Mouse (Mus musculus): ENCODE results near the gene Khnyn. TPM values are rescaled to one million over a fixed set of nuclear protein-coding genes. Genes with fewer than 3 reads are reported as not detected.

Gene Khnyn
- polyA plus RNA-seq, 1 experiment from 2014 or later = 6.1 TPM

DNA sequence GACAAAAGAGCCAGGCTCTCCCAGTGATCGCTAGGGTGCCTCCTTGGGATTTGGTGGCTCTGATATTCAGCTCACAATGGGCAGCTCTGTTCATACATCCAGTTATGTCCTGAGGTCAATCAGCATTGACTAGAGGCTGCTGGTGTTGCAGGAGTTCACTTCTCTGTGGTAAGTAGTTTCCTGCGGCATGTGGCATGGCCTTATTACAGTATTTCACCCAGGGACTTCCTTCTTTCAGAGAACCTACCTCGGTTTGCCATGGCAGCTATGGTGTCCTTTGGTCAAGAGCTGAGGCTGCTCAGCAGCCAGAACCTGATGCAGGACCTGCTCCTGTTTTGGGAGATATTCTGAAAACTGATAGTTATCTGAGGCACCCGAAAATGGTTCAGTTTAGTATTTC is 42.1 kb downstream of the Khnyn start:
- Histone ChIP-seq H3K9ac (ENCODE audit: low read length) (no peak overlapping the region), H3K27me3 (ENCODE audit: control insufficient read depth, insufficient read depth, low read length) (no peaks in the 10 kb centered on the region), H3K4me1 (ENCODE audit: control insufficient read depth in 2 of 2, insufficient read depth in 2 of 2, low read length in 2 of 2) (peaks cover 3 to 6% of the 10 kb centered on the region in 2 experiments; a peak in 2 of 4 replicates), H3K36me3 (ENCODE audit: control insufficient read depth, insufficient read depth, low read length) (no peaks in the 10 kb centered on the region), H3K4me3 (ENCODE audit: control insufficient read depth in 1 of 2, insufficient read depth in 1 of 2, low read depth in 1 of 2, low read length in 2 of 2) (no peak overlapping the region), H3K4me2 (ENCODE audit: low read length) (no peak overlapping the region), H3K9me3 (ENCODE audit: control insufficient read depth, low read length) (no peaks in the 10 kb centered on the region), H3K27ac (replicated peaks in 1 of 2; ENCODE audit: control insufficient read depth in 1 of 2, insufficient read depth in 1 of 2, low read depth in 2 of 2, low read length in 2 of 2) (no peak overlapping the region)
- ATAC-seq (ENCODE audit: insufficient number of reproducible peaks, insufficient read depth, low FRiP score, low read depth) = no peak
- WGBS = 84% methylated on average over 4 of the region's 4 CpGs

DNA sequence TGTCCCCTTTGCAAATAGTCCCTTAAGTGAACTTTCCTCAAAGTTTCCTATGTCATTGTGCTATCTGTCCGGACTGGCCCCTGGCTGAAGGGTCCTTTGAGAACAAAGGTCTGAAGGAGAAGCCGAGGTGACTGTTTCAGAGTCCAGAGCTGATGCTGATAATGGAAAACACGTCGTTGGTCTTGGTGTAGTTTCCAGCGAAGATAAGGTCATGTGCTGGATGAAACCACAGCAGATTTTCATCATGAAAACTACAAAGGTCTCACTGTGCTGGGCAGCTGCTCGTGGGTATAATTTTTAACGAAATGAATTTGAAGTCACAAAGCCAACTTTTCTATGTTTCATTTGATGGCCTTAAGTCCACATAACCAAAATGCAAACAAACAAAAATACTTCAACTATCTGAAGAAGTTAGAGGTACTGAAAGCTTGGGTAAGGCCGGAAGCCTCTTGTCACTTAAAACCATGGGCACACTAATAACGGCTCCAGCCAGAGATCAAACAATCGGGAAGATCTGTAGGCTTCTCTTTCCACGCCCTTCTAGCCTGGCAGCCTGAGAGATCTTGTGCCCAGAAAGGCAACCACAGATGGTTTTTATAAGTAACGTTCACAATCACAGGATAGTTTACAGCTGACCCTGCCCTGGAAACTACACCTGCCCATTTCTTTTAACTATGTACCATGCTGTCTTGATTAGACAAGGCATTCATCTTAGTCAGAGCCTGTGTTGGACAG is 44.7 kb downstream of the Khnyn start:
- H3K4me2 ChIP-seq (ENCODE audit: low read length) = no peak overlapping the region
- no peak overlapping the region for H3K4me3 ChIP-seq (ENCODE audit: control insufficient read depth in 1 of 2, insufficient read depth in 1 of 2, low read depth in 1 of 2, low read length in 2 of 2)
- no peaks in the 10 kb centered on the region for H3K9me3 ChIP-seq (ENCODE audit: control insufficient read depth, low read length)
- H3K27ac ChIP-seq (replicated peaks in 1 of 2; ENCODE audit: control insufficient read depth in 1 of 2, insufficient read depth in 1 of 2, low read depth in 2 of 2, low read length in 2 of 2) = no peak overlapping the region
- no peaks in the 10 kb centered on the region for H3K27me3 ChIP-seq (ENCODE audit: control insufficient read depth, insufficient read depth, low read length)
- no peak overlapping the region for H3K9ac ChIP-seq (ENCODE audit: low read length)
- ATAC-seq (ENCODE audit: insufficient number of reproducible peaks, insufficient read depth, low FRiP score, low read depth) = no peak
- 49% methylated on average over 12 of the region's 12 CpGs for WGBS
- H3K4me1 ChIP-seq (ENCODE audit: control insufficient read depth in 2 of 2, insufficient read depth in 2 of 2, low read length in 2 of 2) = peaks cover 0 to 3% of the 10 kb centered on the region in 2 experiments; a peak in 1 of 4 replicates
- no peaks in the 10 kb centered on the region for H3K36me3 ChIP-seq (ENCODE audit: control insufficient read depth, insufficient read depth, low read length)

DNA sequence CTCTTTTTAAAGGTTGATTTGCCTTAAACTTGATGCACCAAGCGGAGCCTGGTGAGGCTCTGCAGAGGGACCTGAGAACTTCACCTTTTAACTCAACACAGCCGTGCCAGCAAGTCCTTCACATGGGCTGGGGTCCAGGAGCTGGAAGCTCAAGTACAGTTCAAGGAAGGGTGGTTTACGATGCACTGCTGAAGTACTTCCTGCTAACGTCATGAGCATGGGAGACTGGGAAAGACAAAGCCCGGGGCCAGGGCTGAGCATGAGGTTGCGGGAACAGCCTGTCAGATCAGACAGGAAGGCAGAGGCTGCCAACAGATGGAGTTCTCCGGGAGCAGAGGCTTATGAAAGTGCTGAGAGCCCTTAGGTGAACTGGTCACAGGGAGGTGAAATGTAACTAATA is 48.8 kb downstream of the Khnyn start:
- no peak overlapping the region for H3K9ac ChIP-seq (ENCODE audit: low read length)
- peak; percentile 61 for ATAC-seq (ENCODE audit: insufficient number of reproducible peaks, insufficient read depth, low FRiP score, low read depth)
- whole genome bisulfite sequencing = 21% methylated on average over 7 of the region's 7 CpGs
- H3K4me2 ChIP-seq (ENCODE audit: low read length) = 0 out of 2 replicates have a peak overlapping the region, but pooled peaks have one; percentile 21
- no peak overlapping the region for H3K4me3 ChIP-seq (ENCODE audit: control insufficient read depth in 1 of 2, insufficient read depth in 1 of 2, low read depth in 1 of 2, low read length in 2 of 2)
- H3K27ac ChIP-seq (replicated peaks in 1 of 2; ENCODE audit: control insufficient read depth in 1 of 2, insufficient read depth in 1 of 2, low read depth in 2 of 2, low read length in 2 of 2) = 0 out of 4 replicates have a peak overlapping the region, but pooled peaks of 1 of the 2 experiments have one; percentile 15
- peaks cover 0 to 3% of the 10 kb centered on the region in 2 experiments; a peak in 1 of 4 replicates for H3K4me1 ChIP-seq (ENCODE audit: control insufficient read depth in 2 of 2, insufficient read depth in 2 of 2, low read length in 2 of 2)
- no peaks in the 10 kb centered on the region for H3K27me3 ChIP-seq (ENCODE audit: control insufficient read depth, insufficient read depth, low read length)
- no peaks in the 10 kb centered on the region for H3K9me3 ChIP-seq (ENCODE audit: control insufficient read depth, low read length)
- no peaks in the 10 kb centered on the region for H3K36me3 ChIP-seq (ENCODE audit: control insufficient read depth, insufficient read depth, low read length)

DNA sequence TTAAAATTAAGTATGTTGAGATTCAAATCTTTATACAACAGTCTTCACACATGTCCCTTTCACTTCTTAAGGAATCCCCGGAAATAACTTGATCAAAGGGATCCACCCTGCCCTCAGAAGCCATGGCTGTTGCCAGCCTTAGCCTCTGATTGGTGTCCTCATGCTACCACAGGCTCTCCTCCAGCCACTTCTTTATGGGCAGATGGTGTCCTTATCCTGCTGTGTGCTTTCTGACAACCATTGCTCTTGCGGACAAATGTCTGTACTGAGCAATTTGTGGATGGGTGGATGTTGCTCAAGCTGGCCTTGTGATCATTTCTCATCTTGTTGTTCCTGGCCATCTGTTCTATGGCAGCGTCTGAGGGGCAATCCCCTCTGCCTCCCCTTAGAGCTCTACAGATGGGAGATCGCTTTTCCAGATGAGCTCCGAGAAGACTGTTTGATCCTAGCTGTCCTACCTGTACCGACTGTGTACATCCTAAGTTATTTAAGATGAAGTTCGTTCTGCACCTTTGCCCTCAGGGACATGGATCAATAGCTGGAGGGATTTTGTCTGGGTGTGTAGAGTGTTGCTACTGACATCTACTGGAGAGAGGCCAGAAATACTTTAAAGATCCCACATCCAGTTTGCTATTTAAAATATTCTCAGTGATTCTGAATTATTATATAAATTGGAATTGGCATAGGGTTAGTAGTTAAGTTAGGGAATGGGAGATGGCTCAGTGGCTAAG is 55.5 kb downstream of the Khnyn start:
- Histone ChIP-seq H3K4me3 (ENCODE audit: control insufficient read depth in 1 of 2, insufficient read depth in 1 of 2, low read depth in 1 of 2, low read length in 2 of 2) (no peak overlapping the region), H3K27ac (replicated peaks in 1 of 2; ENCODE audit: control insufficient read depth in 1 of 2, insufficient read depth in 1 of 2, low read depth in 2 of 2, low read length in 2 of 2) (no peak overlapping the region), H3K4me1 (ENCODE audit: control insufficient read depth in 2 of 2, insufficient read depth in 2 of 2, low read length in 2 of 2) (peaks cover 2 to 4% of the 10 kb centered on the region in 2 experiments; a peak in 1 of 4 replicates), H3K27me3 (ENCODE audit: control insufficient read depth, insufficient read depth, low read length) (no peaks in the 10 kb centered on the region), H3K4me2 (ENCODE audit: low read length) (no peak overlapping the region), H3K36me3 (ENCODE audit: control insufficient read depth, insufficient read depth, low read length) (no peaks in the 10 kb centered on the region), H3K9ac (ENCODE audit: low read length) (no peak overlapping the region), H3K9me3 (ENCODE audit: control insufficient read depth, low read length) (no peaks in the 10 kb centered on the region)
- no peak for ATAC-seq (ENCODE audit: insufficient number of reproducible peaks, insufficient read depth, low FRiP score, low read depth)
- WGBS = 41% methylated on average over 7 of the region's 7 CpGs

DNA sequence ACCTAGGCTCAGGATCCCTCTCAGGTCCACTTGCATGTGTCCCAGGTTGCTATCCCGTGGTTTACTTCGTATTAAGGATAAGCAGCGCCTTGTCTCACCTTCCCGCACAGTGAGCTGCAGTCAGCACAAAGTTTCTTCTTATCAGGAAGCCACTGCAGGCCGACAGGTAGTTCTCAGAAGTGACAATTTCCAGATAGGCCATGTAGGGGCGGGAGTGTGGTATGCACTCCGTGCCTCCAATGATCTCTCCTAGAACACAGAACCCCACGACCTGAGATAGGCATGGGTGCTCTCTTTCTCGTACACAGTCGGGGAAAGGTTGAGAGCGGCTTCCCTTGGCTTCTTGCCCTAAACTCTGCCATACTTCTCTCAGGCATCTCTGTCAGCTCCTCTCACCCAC is 58.9 kb downstream of the Khnyn start:
- Histone ChIP-seq H3K9ac (ENCODE audit: low read length) (no peak overlapping the region), H3K27ac (replicated peaks in 1 of 2; ENCODE audit: control insufficient read depth in 1 of 2, insufficient read depth in 1 of 2, low read depth in 2 of 2, low read length in 2 of 2) (no peak overlapping the region), H3K36me3 (ENCODE audit: control insufficient read depth, insufficient read depth, low read length) (no peaks in the 10 kb centered on the region), H3K9me3 (ENCODE audit: control insufficient read depth, low read length) (no peaks in the 10 kb centered on the region), H3K4me1 (ENCODE audit: control insufficient read depth in 2 of 2, insufficient read depth in 2 of 2, low read length in 2 of 2) (peaks cover 9 to 14% of the 10 kb centered on the region in 2 experiments), H3K4me2 (ENCODE audit: low read length) (no peak overlapping the region), H3K27me3 (ENCODE audit: control insufficient read depth, insufficient read depth, low read length) (no peaks in the 10 kb centered on the region), H3K4me3 (ENCODE audit: control insufficient read depth in 1 of 2, insufficient read depth in 1 of 2, low read depth in 1 of 2, low read length in 2 of 2) (no peak overlapping the region)
- ATAC-seq (ENCODE audit: insufficient number of reproducible peaks, insufficient read depth, low FRiP score, low read depth) = no peak; the same call in 1 of the 2 replicates
- 32% methylated on average over 11 of the region's 11 CpGs for WGBS

DNA sequence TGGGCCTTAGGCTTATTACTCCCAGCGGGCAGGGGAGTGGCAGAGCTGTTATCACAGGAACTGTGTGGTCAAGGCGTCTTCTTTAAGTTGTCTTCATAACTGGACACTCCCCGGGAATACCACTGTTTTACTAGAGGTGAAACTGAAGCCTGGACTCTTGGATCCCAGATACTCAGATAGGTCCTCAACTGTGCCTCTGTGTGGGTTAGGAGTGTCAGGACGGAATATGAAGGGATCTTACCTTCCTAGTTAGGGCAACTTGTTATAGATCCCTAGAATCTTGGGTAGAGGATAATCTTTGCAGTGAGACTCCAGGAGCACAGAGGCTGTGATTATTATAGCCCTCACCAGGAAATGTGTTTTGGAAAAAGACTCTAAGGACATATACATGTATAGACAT is 59.8 kb downstream of the Khnyn start, which contains the start of gene Cma1:
Cma1 (minus strand) TSS at position 101 of the 400 bp plus-strand sequence.
- H3K4me3 ChIP-seq (ENCODE audit: control insufficient read depth in 1 of 2, insufficient read depth in 1 of 2, low read depth in 1 of 2, low read length in 2 of 2) = no peak within 1 kb of the TSS
- H3K27me3 ChIP-seq (ENCODE audit: control insufficient read depth, insufficient read depth, low read length) = no peaks in the 10 kb centered on the region
- H3K4me1 ChIP-seq (ENCODE audit: control insufficient read depth in 2 of 2, insufficient read depth in 2 of 2, low read length in 2 of 2) = peaks cover 9 to 14% of the 10 kb centered on the region in 2 experiments
- no peak within 1 kb of the TSS for H3K9ac ChIP-seq (ENCODE audit: low read length)
- H3K27ac ChIP-seq (replicated peaks in 1 of 2; ENCODE audit: control insufficient read depth in 1 of 2, insufficient read depth in 1 of 2, low read depth in 2 of 2, low read length in 2 of 2) = no peak within 1 kb of the TSS
- WGBS = 65% methylated on average over 4 of the region's 4 CpGs
- H3K36me3 ChIP-seq (ENCODE audit: control insufficient read depth, insufficient read depth, low read length) = no peaks in the 10 kb centered on the region
- ATAC-seq (ENCODE audit: insufficient number of reproducible peaks, insufficient read depth, low FRiP score, low read depth) = no peak
- no peaks in the 10 kb centered on the region for H3K9me3 ChIP-seq (ENCODE audit: control insufficient read depth, low read length)
- no peak within 1 kb of the TSS for H3K4me2 ChIP-seq (ENCODE audit: low read length)

DNA sequence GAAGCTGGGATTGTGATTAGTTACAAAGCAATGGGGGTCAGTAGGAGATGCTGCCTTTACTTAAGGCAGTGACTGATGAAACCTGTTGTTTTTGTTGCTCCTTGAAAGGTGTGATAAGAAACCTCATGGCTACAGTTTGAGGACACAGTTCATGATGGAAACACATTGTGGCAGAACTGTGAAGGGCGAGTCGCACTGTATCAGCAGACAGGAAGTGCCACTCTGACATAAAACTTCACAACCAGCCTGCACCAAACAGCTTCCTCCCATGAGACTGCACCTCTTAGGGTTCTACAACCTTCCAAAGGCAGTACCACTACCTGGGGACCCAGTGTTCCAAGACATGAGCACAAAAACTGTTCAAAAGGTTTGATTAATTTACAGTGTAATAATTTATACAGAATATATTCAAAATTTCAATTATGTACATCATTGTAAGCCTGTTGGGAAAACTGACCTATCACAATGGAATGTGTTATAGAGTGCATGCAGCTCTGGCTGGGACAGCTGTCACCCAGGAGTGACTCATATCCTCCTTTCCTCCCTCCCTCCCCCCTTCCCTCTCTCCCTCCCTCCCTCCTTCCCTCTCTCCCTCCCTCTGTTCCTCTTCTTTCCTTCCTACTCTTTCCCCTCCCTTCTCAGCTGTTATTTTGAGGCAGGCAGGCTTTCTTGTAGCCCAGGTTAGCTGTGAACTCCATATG is 61.7 kb downstream of the Khnyn start:
- peak; percentile 48; the same call in 1 of the 2 replicates for ATAC-seq (ENCODE audit: insufficient number of reproducible peaks, insufficient read depth, low FRiP score, low read depth)
- H3K36me3 ChIP-seq (ENCODE audit: control insufficient read depth, insufficient read depth, low read length) = no peaks in the 10 kb centered on the region
- no peak overlapping the region for H3K4me3 ChIP-seq (ENCODE audit: control insufficient read depth in 1 of 2, insufficient read depth in 1 of 2, low read depth in 1 of 2, low read length in 2 of 2)
- peaks cover 9 to 14% of the 10 kb centered on the region in 2 experiments for H3K4me1 ChIP-seq (ENCODE audit: control insufficient read depth in 2 of 2, insufficient read depth in 2 of 2, low read length in 2 of 2)
- H3K27ac ChIP-seq (replicated peaks in 1 of 2; ENCODE audit: control insufficient read depth in 1 of 2, insufficient read depth in 1 of 2, low read depth in 2 of 2, low read length in 2 of 2) = peak overlapping the region; percentile 69 to 70
- no peak overlapping the region for H3K9ac ChIP-seq (ENCODE audit: low read length)
- H3K9me3 ChIP-seq (ENCODE audit: control insufficient read depth, low read length) = no peaks in the 10 kb centered on the region
- WGBS = 45% methylated on average over 2 of the region's 2 CpGs
- H3K4me2 ChIP-seq (ENCODE audit: low read length) = no peak overlapping the region
- H3K27me3 ChIP-seq (ENCODE audit: control insufficient read depth, insufficient read depth, low read length) = no peaks in the 10 kb centered on the region

Measured in heart, embryonic 14.5 days (tissue).